Comparison of ENCODE assay signal across 12 mouse cellular contexts in the genomic region with DNA sequence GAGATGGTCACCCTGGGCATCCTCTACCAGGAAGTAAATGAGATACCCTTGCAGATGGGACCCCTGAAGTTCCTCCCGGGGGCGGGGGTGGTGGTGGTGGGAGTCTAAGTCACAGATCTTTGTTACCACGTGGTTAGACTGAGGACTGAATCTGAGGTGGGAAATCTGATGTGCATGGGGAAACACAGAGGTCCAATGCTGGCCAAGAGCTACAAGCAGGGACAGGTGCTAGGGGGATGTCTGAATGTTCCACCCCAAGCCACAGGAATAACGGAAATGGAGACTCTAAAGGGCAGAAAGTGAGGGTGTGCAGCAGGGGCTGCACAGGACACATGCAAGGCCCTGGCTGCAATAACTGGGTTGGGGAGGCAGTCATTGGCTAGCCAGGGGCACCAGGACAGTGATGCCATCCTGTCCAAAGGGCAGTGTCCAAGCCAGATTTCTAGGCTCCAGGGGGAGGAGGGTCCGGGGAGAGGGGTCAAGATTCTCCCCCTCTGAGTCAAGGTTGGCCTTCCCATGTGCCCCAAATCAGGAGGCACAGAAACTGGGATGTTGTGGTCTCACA. TPM values are rescaled to one million over a fixed set of nuclear protein-coding genes. Genes with fewer than 3 reads are reported as not detected.
DNase-seq lines count a peak whose midpoint lies in the region; ATAC-seq lines count a peak whose summit lies in the region.
"Had no signal": no experiment of that assay in that cellular context is flagged by ENCODE, and none has a peak within 500 bp of the region (broad histone marks: within the 10 kb centered on the region; RNA-seq: fewer than 3 reads in every experiment).

No protein-coding gene starts in this region.

- no peak for ATAC-seq in hindbrain, embryonic 12.5 days (ENCODE audit: low FRiP score)
- no peak for ATAC-seq in hindbrain, embryonic 14.5 days (ENCODE audit: low FRiP score)
- ATAC-seq in embryonic facial prominence, embryonic 11.5 days (replicated peaks; ENCODE audit: insufficient number of reproducible peaks, low FRiP score, low TSS enrichment, low read depth) = 0 out of 2 replicates have a peak, but pooled peaks have one; percentile 7
- no peak for ATAC-seq in liver, embryonic 11.5 days (replicated peaks; ENCODE audit: low FRiP score)

- peak overlapping the region; percentile 42 for H3K4me2 ChIP-seq in hindbrain, embryonic 12.5 days (replicated peaks)
- no peak overlapping the region for H3K4me2 ChIP-seq in hindbrain, embryonic 14.5 days (replicated peaks)
- peak overlapping the region; percentile 68 for H3K4me2 ChIP-seq in embryonic facial prominence, embryonic 11.5 days (ENCODE audit: low read depth, low read length)
- peak overlapping the region; percentile 64 for H3K4me2 ChIP-seq in liver, embryonic 11.5 days

- no peak for DNase-seq in hindbrain, embryonic 14.5 days (ENCODE audit: low spot score)
- no peak for DNase-seq in embryonic facial prominence, embryonic 11.5 days (ENCODE audit: low spot score)
- DNase-seq in liver, embryonic 11.5 days (ENCODE audit: low spot score) = no peak
- DNase-seq in layer of hippocampus, adult 11-12 months (ENCODE audit: low spot score) = no peak
- no peak for DNase-seq in thymus, postnatal 14 days
- DNase-seq: cerebellum, adult 18-20 months; kidney, adult 8-10 months; layer of hippocampus, postnatal 36 days; thymus, adult 2 months had no signal

- no peak overlapping the region for H3K9ac ChIP-seq in hindbrain, embryonic 12.5 days
- H3K9ac ChIP-seq in hindbrain, embryonic 14.5 days = no peak overlapping the region
- no peak overlapping the region; the same call in 1 of the 2 replicates for H3K9ac ChIP-seq in embryonic facial prominence, embryonic 11.5 days (replicated peaks; ENCODE audit: low read length)
- peak overlapping the region; percentile 49; the same call in 1 of the 2 replicates for H3K9ac ChIP-seq in liver, embryonic 11.5 days (ENCODE audit: low read depth, low read length)
- H3K9ac ChIP-seq: lung, embryonic 15.5 days had no signal

- H3K36me3 ChIP-seq in hindbrain, embryonic 12.5 days = no peaks in the 10 kb centered on the region
- no peaks in the 10 kb centered on the region for H3K36me3 ChIP-seq in hindbrain, embryonic 14.5 days (replicated peaks; ENCODE audit: control insufficient read depth, insufficient read depth)
- H3K36me3 ChIP-seq in embryonic facial prominence, embryonic 11.5 days (replicated peaks; ENCODE audit: control insufficient read depth, insufficient read depth, low read depth, low read length) = no peaks in the 10 kb centered on the region
- no peaks in the 10 kb centered on the region for H3K36me3 ChIP-seq in liver, embryonic 11.5 days (ENCODE audit: control insufficient read depth, insufficient read depth, low read length)
- H3K36me3 ChIP-seq: lung, embryonic 15.5 days had no signal

- no peaks in the 10 kb centered on the region; the same call in 1 of the 2 replicates for H3K27me3 ChIP-seq in hindbrain, embryonic 12.5 days
- H3K27me3 ChIP-seq in hindbrain, embryonic 14.5 days (ENCODE audit: control insufficient read depth, insufficient read depth, low read length) = no peaks in the 10 kb centered on the region
- no peaks in the 10 kb centered on the region for H3K27me3 ChIP-seq in embryonic facial prominence, embryonic 11.5 days (ENCODE audit: control insufficient read depth, insufficient read depth, low read length)
- H3K27me3 ChIP-seq in liver, embryonic 11.5 days (replicated peaks; ENCODE audit: control insufficient read depth, insufficient read depth, low read length) = no peaks in the 10 kb centered on the region
- H3K27me3 ChIP-seq: lung, embryonic 15.5 days had no signal

- H3K27ac ChIP-seq in hindbrain, embryonic 12.5 days = no peak overlapping the region
- H3K27ac ChIP-seq in hindbrain, embryonic 14.5 days = no peak overlapping the region
- no peak overlapping the region for H3K27ac ChIP-seq in brown adipose tissue, adult 24 weeks (replicated peaks; ENCODE audit: low read depth, low read length)
- H3K27ac ChIP-seq in embryonic facial prominence, embryonic 11.5 days (replicated peaks; ENCODE audit: low read depth, low read length) = peak overlapping the region; percentile 68
- peak overlapping the region; percentile 22; the same call in 1 of the 2 replicates for H3K27ac ChIP-seq in liver, embryonic 11.5 days (ENCODE audit: low read depth, low read length)
- H3K27ac ChIP-seq: lung, embryonic 15.5 days had no signal

- H3K4me3 ChIP-seq in hindbrain, embryonic 12.5 days = no peak overlapping the region
- no peak overlapping the region for H3K4me3 ChIP-seq in hindbrain, embryonic 14.5 days (replicated peaks; ENCODE audit: low read length)
- H3K4me3 ChIP-seq in brown adipose tissue, adult 24 weeks (ENCODE audit: insufficient read depth, low read depth, low read length) = 0 out of 2 replicates have a peak overlapping the region, but pooled peaks have one; percentile 4
- H3K4me3 ChIP-seq in embryonic facial prominence, embryonic 11.5 days (ENCODE audit: low read depth, low read length) = peak overlapping the region; percentile 54; the same call in 1 of the 2 replicates
- H3K4me3 ChIP-seq in liver, embryonic 11.5 days (ENCODE audit: low read depth, low read length) = peak overlapping the region; percentile 51
- H3K4me3 ChIP-seq: lung, embryonic 15.5 days had no signal

- no peaks in the 10 kb centered on the region for H3K9me3 ChIP-seq in hindbrain, embryonic 12.5 days (replicated peaks)
- H3K9me3 ChIP-seq in hindbrain, embryonic 14.5 days (ENCODE audit: control insufficient read depth, low read length) = no peaks in the 10 kb centered on the region
- H3K9me3 ChIP-seq in embryonic facial prominence, embryonic 11.5 days (replicated peaks; ENCODE audit: control insufficient read depth, low read length) = no peaks in the 10 kb centered on the region
- no peaks in the 10 kb centered on the region for H3K9me3 ChIP-seq in liver, embryonic 11.5 days (ENCODE audit: control insufficient read depth, low read length)
- H3K9me3 ChIP-seq: lung, embryonic 15.5 days had no signal

- peaks cover 15% of the 10 kb centered on the region for H3K4me1 ChIP-seq in hindbrain, embryonic 12.5 days
- no peaks in the 10 kb centered on the region for H3K4me1 ChIP-seq in hindbrain, embryonic 14.5 days (replicated peaks; ENCODE audit: control insufficient read depth, insufficient read depth, low read length)
- no peaks in the 10 kb centered on the region for H3K4me1 ChIP-seq in brown adipose tissue, adult 24 weeks (ENCODE audit: control insufficient read depth, insufficient read depth, insufficient read length, low read length)
- no peaks in the 10 kb centered on the region for H3K4me1 ChIP-seq in embryonic facial prominence, embryonic 11.5 days (ENCODE audit: control insufficient read depth, insufficient read depth, low read length)
- H3K4me1 ChIP-seq in liver, embryonic 11.5 days (replicated peaks; ENCODE audit: control insufficient read depth, insufficient read depth, low read length) = peaks cover 7% of the 10 kb centered on the region

- WGBS in hindbrain, embryonic 12.5 days = 61% methylated on average over 5 of the region's 5 CpGs
- 62% methylated on average over 5 of the region's 5 CpGs for WGBS in hindbrain, embryonic 14.5 days
- 31% methylated on average over 5 of the region's 5 CpGs for WGBS in embryonic facial prominence, embryonic 11.5 days
- 55% methylated on average over 5 of the region's 5 CpGs for whole genome bisulfite sequencing in liver, embryonic 11.5 days

RNA-seq across cellular contexts. Expression of gene Serpinf1, which starts 1.6 kb away (rescaled TPM):
- 111 and 121 TPM in 2 replicates for polyA plus RNA-seq in hindbrain, embryonic 12.5 days (2016; fragmentation: Nextera tagmentation; extraction: Ambion mirVana)
- polyA plus RNA-seq in hindbrain, embryonic 14.5 days (2014; fragmentation: Nextera tagmentation; extraction: Ambion mirVana) = 49.9 and 66.1 TPM in 2 replicates
- polyA plus RNA-seq in brown adipose tissue, adult 24 weeks (2012; ENCODE audit: insufficient read depth, insufficient read length, missing spikeins) = 78.8 and 102 TPM in 2 replicates
- 193 and 206 TPM in 2 replicates for polyA plus RNA-seq in embryonic facial prominence, embryonic 11.5 days (2014; fragmentation: Nextera tagmentation; extraction: Ambion mirVana)
- 217 and 224 TPM in 2 replicates for polyA plus RNA-seq in liver, embryonic 11.5 days (2014; fragmentation: Nextera tagmentation; extraction: Ambion mirVana)

RNA-seq across cellular contexts. Expression of gene Serpinf2, which starts 18.5 kb away (rescaled TPM):
- not detected in 2 replicates for polyA plus RNA-seq in hindbrain, embryonic 12.5 days (2016; fragmentation: Nextera tagmentation; extraction: Ambion mirVana)
- not detected in 2 replicates for polyA plus RNA-seq in hindbrain, embryonic 14.5 days (2014; fragmentation: Nextera tagmentation; extraction: Ambion mirVana)
- polyA plus RNA-seq in brown adipose tissue, adult 24 weeks (2012; ENCODE audit: insufficient read depth, insufficient read length, missing spikeins) = 0.48 TPM in 1 of 2 replicates, not detected in the other
- polyA plus RNA-seq in embryonic facial prominence, embryonic 11.5 days (2014; fragmentation: Nextera tagmentation; extraction: Ambion mirVana) = 0.34 TPM in 1 of 2 replicates, not detected in the other
- 321 and 377 TPM in 2 replicates for polyA plus RNA-seq in liver, embryonic 11.5 days (2014; fragmentation: Nextera tagmentation; extraction: Ambion mirVana)

RNA-seq across cellular contexts. Expression of gene Wdr81, which starts 33.6 kb away (rescaled TPM):
- polyA plus RNA-seq in hindbrain, embryonic 12.5 days (2016; fragmentation: Nextera tagmentation; extraction: Ambion mirVana) = 9.3 and 9.6 TPM in 2 replicates
- polyA plus RNA-seq in hindbrain, embryonic 14.5 days (2014; fragmentation: Nextera tagmentation; extraction: Ambion mirVana) = 6.5 and 7.9 TPM in 2 replicates
- polyA plus RNA-seq in brown adipose tissue, adult 24 weeks (2012; ENCODE audit: insufficient read depth, insufficient read length, missing spikeins) = 5.5 and 7.2 TPM in 2 replicates
- 2.3 and 4.1 TPM in 2 replicates for polyA plus RNA-seq in embryonic facial prominence, embryonic 11.5 days (2014; fragmentation: Nextera tagmentation; extraction: Ambion mirVana)
- polyA plus RNA-seq in liver, embryonic 11.5 days (2014; fragmentation: Nextera tagmentation; extraction: Ambion mirVana) = 21.8 and 21.9 TPM in 2 replicates

RNA-seq across cellular contexts. Expression of gene Tlcd2, which starts 40.6 kb away (rescaled TPM):
- 11.6 and 13.0 TPM in 2 replicates for polyA plus RNA-seq in hindbrain, embryonic 12.5 days (2016; fragmentation: Nextera tagmentation; extraction: Ambion mirVana)
- polyA plus RNA-seq in hindbrain, embryonic 14.5 days (2014; fragmentation: Nextera tagmentation; extraction: Ambion mirVana) = 1.6 and 4.5 TPM in 2 replicates
- 13.5 and 20.2 TPM in 2 replicates for polyA plus RNA-seq in brown adipose tissue, adult 24 weeks (2012; ENCODE audit: insufficient read depth, insufficient read length, missing spikeins)
- 12.5 and 15.4 TPM in 2 replicates for polyA plus RNA-seq in embryonic facial prominence, embryonic 11.5 days (2014; fragmentation: Nextera tagmentation; extraction: Ambion mirVana)
- polyA plus RNA-seq in liver, embryonic 11.5 days (2014; fragmentation: Nextera tagmentation; extraction: Ambion mirVana) = 29.8 and 33.0 TPM in 2 replicates

Comparison
In these comparisons a context has a peak if more than half of its experiments do, and no peak if none do; other contexts are left out.
1. H3K27ac ChIP-seq: peak in embryonic facial prominence, embryonic 11.5 days (single experiment) and liver, embryonic 11.5 days (single experiment); none in hindbrain, embryonic 12.5 days (single experiment), hindbrain, embryonic 14.5 days (single experiment) and brown adipose tissue, adult 24 weeks (single experiment).
2. H3K4me3 ChIP-seq: peak in brown adipose tissue, adult 24 weeks (single experiment), embryonic facial prominence, embryonic 11.5 days (single experiment) and liver, embryonic 11.5 days (single experiment); none in hindbrain, embryonic 12.5 days (single experiment) and hindbrain, embryonic 14.5 days (single experiment).
3. RNA of gene Serpinf2, which starts 18.5 kb away (polyA plus RNA-seq): 321 to 377 TPM in liver, embryonic 11.5 days; 0.48 TPM in brown adipose tissue, adult 24 weeks, 0.34 TPM in embryonic facial prominence, embryonic 11.5 days, not detected in hindbrain, embryonic 12.5 days and not detected in hindbrain, embryonic 14.5 days; every median in the first group is over 100 times any median in the second.